Mouse (Mus musculus) small intestine, adult 2 months (tissue): ENCODE data around the gene Mcf2l.

ENCODE experiments used
- CTCF ChIP-seq: fragments of 200-500 bp; IDR thresholded peaks from 2 replicates; pipeline ENCODE4 v1.5.1; 2012; ENCODE audit warnings: low read depth, mild to moderate bottlenecking, control low read depth, inconsistent platforms, low read length, moderate library complexity, mixed read lengths; ENCODE audit not compliant: insufficient replicate concordance, insufficient read length; ENCODE audit errors: extremely low read depth
- POLR2A ChIP-seq: fragments of 200-500 bp; IDR thresholded peaks from 2 replicates; pipeline ENCODE4 v1.6.1; 2012; ENCODE audit warnings: low read depth, mild to moderate bottlenecking, control low read depth, inconsistent platforms, low read length, moderate library complexity

DNA sequence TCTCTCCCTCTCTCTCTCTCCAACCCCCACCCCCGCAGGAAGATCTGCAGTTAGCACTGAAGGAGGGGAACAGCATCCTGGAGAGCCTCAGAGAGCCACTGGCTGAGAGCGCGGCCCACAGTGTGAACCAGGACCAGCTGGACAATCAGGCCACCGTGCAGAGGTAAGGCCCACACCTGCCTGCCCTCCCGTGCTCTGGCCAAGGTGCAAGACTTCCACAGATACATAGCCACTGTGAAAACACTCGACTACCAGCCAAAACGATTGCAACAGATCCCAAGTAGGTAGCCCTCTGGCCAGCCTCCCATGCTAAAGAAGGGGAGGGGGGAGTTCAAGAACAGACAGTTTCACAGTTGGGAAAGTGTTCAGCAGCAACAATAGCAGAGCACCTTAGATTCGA is 124.7 kb downstream of the Mcf2l start:
- no peak for TF ChIP-seq CTCF
- no peak for TF ChIP-seq POLR2A
